Mouse (Mus musculus): ENCODE results near the gene Cradd.
A peak's percentile ranks its signal among the peaks of the same experiment; 100 is the strongest.

Cradd gene

GRCm38 (mm10) chr10:95195719-95196118 lies 128.2 kb downstream of the Cradd start:
- DNase-seq: no peak

- DNase-seq: no peak
Observed at GRCm38 (mm10) chr10:95194776-95195175, 129.2 kb downstream of the Cradd start.

GRCm38 (mm10) chr10:95193875-95194281 lies 130.1 kb downstream of the Cradd start:
- DNase-seq: no peak

- no peak for DNase-seq
Observed at GRCm38 (mm10) chr10:95191881-95192280, 132.1 kb downstream of the Cradd start.

GRCm38 (mm10) chr10:95191151-95191655 lies 132.7 kb downstream of the Cradd start:
- no peak for DNase-seq

- DNase-seq: no peak
Observed at GRCm38 (mm10) chr10:95189550-95190211, 134.3 kb downstream of the Cradd start.

GRCm38 (mm10) chr10:95184210-95184609 lies 139.7 kb downstream of the Cradd start:
- DNase-seq: no peak

- DNase-seq: peak; percentile 75 to 83
Observed at GRCm38 (mm10) chr10:95183051-95183450, 140.9 kb downstream of the Cradd start.

- no peak for DNase-seq
Observed at GRCm38 (mm10) chr10:95182405-95182804, 141.5 kb downstream of the Cradd start.

GRCm38 (mm10) chr10:95181553-95181952 lies 142.4 kb downstream of the Cradd start:
- DNase-seq: peak in 1 of 2 experiments; percentile 44

- DNase-seq: no peak
Observed at GRCm38 (mm10) chr10:95180900-95181299, 143.0 kb downstream of the Cradd start.

GRCm38 (mm10) chr10:95180177-95180576 lies 143.8 kb downstream of the Cradd start:
- no peak for DNase-seq

GRCm38 (mm10) chr10:95178785-95179184 lies 145.1 kb downstream of the Cradd start:
- no peak for DNase-seq

GRCm38 (mm10) chr10:95175423-95176120 lies 148.4 kb downstream of the Cradd start:
- DNase-seq: no peak

- no peak for DNase-seq
Observed at GRCm38 (mm10) chr10:95174260-95174659, 149.7 kb downstream of the Cradd start.

- no peak for DNase-seq
Observed at GRCm38 (mm10) chr10:95170721-95171354, 153.1 kb downstream of the Cradd start.

- no peak for DNase-seq
Observed at GRCm38 (mm10) chr10:95164949-95165348, 159.0 kb downstream of the Cradd start.

GRCm38 (mm10) chr10:95162691-95163374 lies 161.1 kb downstream of the Cradd start:
- DNase-seq: no peak

GRCm38 (mm10) chr10:95159675-95160256 lies 164.2 kb downstream of the Cradd start:
- DNase-seq: no peak

- DNase-seq: no peak
Observed at GRCm38 (mm10) chr10:95156410-95156809, 167.5 kb downstream of the Cradd start.

GRCm38 (mm10) chr10:95154675-95155074 lies 169.3 kb downstream of the Cradd start:
- DNase-seq: no peak

GRCm38 (mm10) chr10:95153224-95153623 lies 170.7 kb downstream of the Cradd start:
- DNase-seq: no peak

- no peak for DNase-seq
Observed at GRCm38 (mm10) chr10:95152503-95152989, 171.4 kb downstream of the Cradd start.

Data from cerebellum, postnatal 25 days (tissue).